Mouse (Mus musculus) myocyte (in vitro differentiated cells): ENCODE results near the gene Ppp1r3g.

Experiments used
- CEBPB ChIP-seq: IDR thresholded peaks from 2 replicates; pipeline ENCODE4 v1.6.1; 2011; ENCODE audit warnings: mild to moderate bottlenecking, moderate library complexity; ENCODE audit not compliant: poor library complexity, insufficient read depth, severe bottlenecking
- MAX ChIP-seq: IDR thresholded peaks from one replicate; pipeline ENCODE4 v1.6.1; 2011; ENCODE audit warnings: low read depth, mild to moderate bottlenecking, control low read depth
- POLR2A ChIP-seq: IDR thresholded peaks from one replicate; pipeline ENCODE4 v1.6.1; 2011; ENCODE audit warnings: low read depth, mild to moderate bottlenecking, control low read depth, moderate library complexity; ENCODE audit not compliant: insufficient read length
- REST ChIP-seq: IDR thresholded peaks from one replicate; pipeline ENCODE4 v1.6.1; 2011; ENCODE audit warnings: mild to moderate bottlenecking, control low read depth, moderate library complexity; ENCODE audit not compliant: insufficient read depth, insufficient read length
- TCF12 ChIP-seq: IDR thresholded peaks from one replicate; pipeline ENCODE4 v1.6.1; 2011; ENCODE audit warnings: mild to moderate bottlenecking, control low read depth; ENCODE audit not compliant: poor library complexity, insufficient read depth, severe bottlenecking

- TF ChIP-seq TCF12, result no peak
- no peak for TF ChIP-seq POLR2A
- no peak for TF ChIP-seq REST
- no peak for TF ChIP-seq MAX
- no peak for TF ChIP-seq CEBPB
Observed at GRCm38 (mm10) chr13:35958539-35958938, at the start of gene Ppp1r3g.
